Mouse (Mus musculus) stomach, embryonic 14.5 days (tissue): ENCODE results near the gene Idh3b. TPM values are rescaled to one million over a fixed set of nuclear protein-coding genes. Genes with fewer than 3 reads are reported as not detected.

ENCODE experiments used
- ATAC-seq: fragments of 200-750 bp; cut with Nextera tagmentation; 2 replicates; pipeline ENCODE4 v1.8.0; 2017; ENCODE audit warnings: low read depth, moderate TSS enrichment; ENCODE audit not compliant: insufficient number of reproducible peaks, insufficient read depth, low FRiP score
- H3K27ac ChIP-seq: fragments of 300-500 bp; sonication (generic); 2 replicates; pipeline ENCODE4 v1.5.1; 2014; ENCODE audit warnings: mild to moderate bottlenecking, low read length, moderate library complexity, mixed read lengths
- H3K27me3 ChIP-seq: fragments of 300-500 bp; sonication (generic); 2 replicates; pipeline ENCODE4 v1.6.1; 2014; ENCODE audit warnings: low read length, control low read depth, mixed read lengths; ENCODE audit not compliant: control insufficient read depth, insufficient read depth
- H3K36me3 ChIP-seq: fragments of 300-500 bp; sonication (generic); 2 replicates; pipeline ENCODE4 v1.6.1; 2014; ENCODE audit warnings: mild to moderate bottlenecking, control low read depth, low read length, moderate library complexity, mixed read lengths; ENCODE audit not compliant: control insufficient read depth, insufficient read depth
- H3K4me1 ChIP-seq: fragments of 300-500 bp; sonication (generic); 2 replicates; pipeline ENCODE4 v1.6.1; 2014; ENCODE audit warnings: low read length, control low read depth, mixed read lengths; ENCODE audit not compliant: control insufficient read depth, insufficient read depth
- H3K4me2 ChIP-seq: fragments of 300-500 bp; sonication (generic); replicated peaks from 2 replicates; pipeline ENCODE4 v1.6.1; 2014; ENCODE audit warnings: low read depth, low read length, control low read depth
- H3K4me3 ChIP-seq: fragments of 300-500 bp; sonication (generic); 2 replicates; pipeline ENCODE4 v1.5.1; 2014; ENCODE audit warnings: low read depth, low read length, control low read depth
- H3K9ac ChIP-seq: fragments of 300-500 bp; sonication (generic); replicated peaks from 2 replicates; pipeline ENCODE4 v1.6.1; 2014; ENCODE audit warnings: low read depth, mild to moderate bottlenecking, control low read depth, low read length, moderate library complexity, mixed read lengths
- H3K9me3 ChIP-seq: fragments of 300-500 bp; sonication (generic); 2 replicates; pipeline ENCODE4 v1.6.1; 2016; ENCODE audit warnings: low read depth, low read length, control low read depth; ENCODE audit not compliant: control insufficient read depth
- WGBS: fragments of 180-500 bp; shearing (Covaris S2); extraction: QIAGEN DNeasy Blood & Tissue Kit; methylation state at CpG from one replicate; pipeline ENCODE4 v1.1.7; 2014; 5-methylcytosine and 5-hydroxymethylcytosine counted together
- polyA plus RNA-seq: library from polyadenylated mRNA; unstranded; fragments of >200 nt; fragmentation: Nextera tagmentation; extraction: Ambion mirVana; gene quantifications from 2 replicates; pipeline ENCODE4 v1.2.1, GENCODE M21; 2014

Idh3b gene
- polyA plus RNA-seq, 1 experiment from 2014 or later = 165 TPM

DNA sequence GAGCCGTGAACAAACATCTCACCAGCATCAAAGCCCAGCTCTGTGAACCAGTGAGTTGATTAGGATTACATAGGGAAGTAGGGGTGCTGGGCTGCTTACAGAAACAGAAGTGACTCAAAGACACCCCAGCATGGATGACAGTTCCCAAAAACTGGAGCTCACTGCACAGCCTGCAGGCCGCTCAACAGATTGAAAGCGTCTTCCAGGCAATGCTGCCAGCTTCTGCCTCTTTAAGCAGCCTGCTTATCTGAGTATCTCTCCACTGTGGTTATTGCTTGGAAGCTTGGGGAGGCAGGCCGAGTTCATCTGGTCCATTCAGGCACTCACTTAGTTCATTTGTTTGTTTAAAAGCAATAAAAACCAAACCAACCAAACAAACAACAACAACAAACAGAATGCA, 27.6 kb downstream of the Idh3b start:
- no peaks in the 10 kb centered on the region for H3K4me1 ChIP-seq
- no peaks in the 10 kb centered on the region for H3K36me3 ChIP-seq
- no peaks in the 10 kb centered on the region for H3K27me3 ChIP-seq
- WGBS = 82% methylated on average over 4 of the region's 4 CpGs
- H3K4me3 ChIP-seq = no peak overlapping the region
- H3K9me3 ChIP-seq = no peaks in the 10 kb centered on the region
- H3K9ac ChIP-seq = no peak overlapping the region
- no peak overlapping the region for H3K27ac ChIP-seq
- H3K4me2 ChIP-seq = no peak overlapping the region
- no peak for ATAC-seq

GRCm38 (mm10) chr2:130248226-130248625, 36.1 kb downstream of the Idh3b start:
- Histone ChIP-seq H3K4me3 (no peak overlapping the region), H3K4me1 (no peaks in the 10 kb centered on the region), H3K27ac (no peak overlapping the region), H3K27me3 (no peaks in the 10 kb centered on the region), H3K9me3 (no peaks in the 10 kb centered on the region), H3K4me2 (no peak overlapping the region), H3K36me3 (no peaks in the 10 kb centered on the region), H3K9ac (no peak overlapping the region)
- 74% methylated on average over 7 of the region's 7 CpGs for WGBS
- no peak for ATAC-seq

GRCm38 (mm10) chr2:130246912-130247311, 37.4 kb downstream of the Idh3b start:
- Histone ChIP-seq H3K9ac (no peak overlapping the region), H3K4me3 (no peak overlapping the region), H3K4me2 (no peak overlapping the region), H3K27me3 (no peaks in the 10 kb centered on the region), H3K9me3 (no peaks in the 10 kb centered on the region), H3K4me1 (no peaks in the 10 kb centered on the region), H3K27ac (no peak overlapping the region), H3K36me3 (no peaks in the 10 kb centered on the region)
- 46% methylated on average over 9 of the region's 9 CpGs for WGBS
- ATAC-seq = no peak

Other genes starting within 250 kb of the Idh3b start
- not detected in 2 replicates for gene Tgm6, start 172.1 kb downstream of the Idh3b start, polyA plus RNA-seq
- gene Snrpb, start 105.1 kb downstream of the Idh3b start, polyA plus RNA-seq = 596 and 613 TPM in 2 replicates
- not detected in 2 replicates for gene Tmc2, start 89.4 kb downstream of the Idh3b start, polyA plus RNA-seq
- 273 and 305 TPM in 2 replicates for gene Nop56, start 10.1 kb downstream of the Idh3b start, polyA plus RNA-seq
- 3.7 and 4.7 TPM in 2 replicates for gene Ebf4, start 10.6 kb upstream of the Idh3b start, polyA plus RNA-seq
- gene Cpxm1, start 113.0 kb upstream of the Idh3b start, polyA plus RNA-seq = 44.2 and 46.7 TPM in 2 replicates
- 0.13 TPM in 1 of 2 replicates, not detected in the other for gene Gm28372, start 120.7 kb upstream of the Idh3b start, polyA plus RNA-seq
- gene 1700020A23Rik, start 120.7 kb upstream of the Idh3b start, polyA plus RNA-seq = not detected in 2 replicates
- gene Tmem239, start 121.9 kb upstream of the Idh3b start, polyA plus RNA-seq = not detected in 2 replicates
- gene Vps16, start 139.8 kb upstream of the Idh3b start, polyA plus RNA-seq = 69.7 and 71.3 TPM in 2 replicates
- 12.4 and 12.9 TPM in 2 replicates for gene Pced1a, start 140.2 kb upstream of the Idh3b start, polyA plus RNA-seq
- gene Ptpra, start 165.7 kb upstream of the Idh3b start, polyA plus RNA-seq = 110 and 115 TPM in 2 replicates